Mouse (Mus musculus) embryo, embryonic 11 days (tissue): ENCODE data around the gene Gnl1.
"Not testable (repeated sequence)": the region's sequence is repeated elsewhere in the genome, so short reads cannot be mapped to it uniquely, and the experiment has no call there.

Experiments
- DNase-seq: peaks from one replicate; pipeline ENCODE4 v3.0.0-alpha.2; 2015

The Gnl1 gene

GRCm38 (mm10) chr17:36027663-36028062 lies 48.0 kb downstream of the Gnl1 start:
- DNase-seq = no peak

DNA sequence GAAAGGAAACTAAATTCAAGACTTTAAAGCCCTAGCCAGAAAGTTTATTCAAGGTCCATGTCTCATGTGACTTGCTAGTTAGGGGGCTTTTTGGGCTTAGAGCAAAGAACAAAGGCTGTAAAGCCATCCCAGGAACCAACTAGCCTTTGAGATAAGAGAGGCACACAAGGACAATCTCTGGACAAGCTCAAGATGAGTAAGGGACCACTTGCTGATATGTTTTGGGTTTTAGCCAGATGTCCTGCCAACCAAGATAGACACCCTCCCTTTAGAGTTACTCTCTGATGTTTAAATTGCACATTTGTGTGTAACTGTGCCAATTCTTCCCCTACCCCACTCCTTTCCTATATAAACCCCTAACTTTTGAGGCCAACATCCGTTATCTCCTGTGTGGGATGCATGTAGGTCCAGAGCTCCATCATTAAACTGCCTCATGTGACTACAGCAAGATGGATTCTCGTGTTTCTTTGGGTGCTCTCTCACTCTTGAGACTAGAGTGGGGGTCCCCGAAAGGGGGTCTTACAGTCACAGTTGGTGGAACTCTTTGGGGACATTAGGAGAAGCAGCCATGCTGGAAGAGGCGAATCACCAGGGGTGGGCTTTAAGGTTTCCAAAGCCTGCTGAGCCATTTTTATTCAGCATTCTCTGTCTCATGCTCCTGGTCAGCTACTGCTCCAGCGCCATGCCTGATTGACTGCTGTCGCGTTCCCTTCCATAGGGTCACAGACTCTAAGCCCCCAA lies 49.4 kb downstream of the Gnl1 start:
- no peak for DNase-seq

DNA sequence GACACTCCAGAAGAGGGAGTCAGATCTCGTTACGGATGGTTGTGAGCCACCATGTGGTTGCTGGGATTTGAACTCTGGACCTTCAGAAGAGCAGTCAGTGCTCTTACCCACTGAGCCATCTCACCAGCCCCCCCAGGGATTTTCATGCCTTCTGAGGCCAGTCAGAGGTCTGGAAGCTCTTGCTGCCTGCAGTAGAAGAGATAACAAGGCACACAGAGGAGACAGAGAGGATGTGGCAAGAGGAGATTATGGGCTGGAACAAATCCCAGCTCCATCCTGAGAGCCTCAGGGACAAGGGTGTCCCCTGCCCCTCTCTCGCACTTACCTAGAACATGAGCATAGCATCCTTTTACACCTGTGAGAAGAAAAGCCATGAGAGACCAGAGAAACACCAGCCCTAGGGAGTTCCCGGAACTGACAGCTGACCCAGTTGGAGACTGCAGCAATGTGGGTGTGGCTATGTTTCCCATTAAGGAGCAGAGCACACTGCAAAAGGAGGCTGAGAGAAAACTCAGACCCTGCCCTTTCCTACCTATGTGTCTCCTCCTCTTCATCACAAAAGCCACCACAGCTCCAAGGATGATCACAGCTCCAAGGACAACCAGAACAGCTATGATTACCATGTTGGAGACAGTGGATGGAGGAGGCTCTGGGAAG lies 50.5 kb downstream of the Gnl1 start:
- not testable (repeated sequence) for DNase-seq

DNA sequence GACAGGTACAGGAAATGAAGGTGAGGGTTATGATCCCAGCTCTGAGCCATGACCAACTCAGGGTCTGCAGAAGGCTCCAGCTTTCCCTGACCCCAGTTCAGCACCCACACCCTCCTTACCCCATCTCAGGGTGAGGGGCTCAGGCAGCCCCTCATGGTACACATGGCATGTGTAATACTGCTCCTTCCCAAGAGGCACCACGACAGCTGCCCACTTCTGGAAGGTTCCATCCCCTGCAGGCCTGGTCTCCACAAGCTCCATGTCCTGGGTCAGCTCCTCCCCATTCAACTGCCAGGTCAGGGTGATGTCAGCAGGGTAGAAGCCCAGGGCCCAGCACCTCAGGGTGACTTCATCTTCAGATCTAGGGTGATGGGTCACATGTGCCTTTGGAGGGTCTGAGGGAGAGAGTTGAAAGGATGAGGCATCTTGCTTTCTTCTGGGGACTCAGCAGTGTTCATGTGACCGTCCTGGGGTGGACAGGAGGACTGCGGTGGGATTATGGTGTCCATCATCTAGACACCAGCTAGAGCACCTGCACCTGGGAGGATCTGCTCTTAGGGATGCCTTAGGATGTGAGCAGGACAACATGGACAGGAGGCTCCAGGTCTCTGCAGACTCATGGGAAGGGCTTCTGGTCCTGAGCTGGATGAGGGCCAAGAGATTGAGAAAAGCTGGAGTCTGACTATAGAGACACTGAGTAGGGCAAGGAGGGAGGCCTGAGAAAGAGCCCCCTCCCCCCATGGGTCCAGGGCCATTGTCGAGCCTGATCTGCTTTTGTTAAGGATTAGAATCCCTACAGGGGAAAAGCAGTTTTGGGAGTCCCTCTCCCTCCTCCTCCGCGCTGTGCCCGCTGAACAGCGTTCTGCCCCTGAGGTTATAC lies 51.3 kb downstream of the Gnl1 start:
- not testable (repeated sequence) for DNase-seq

GRCm38 (mm10) chr17:36031583-36032331 lies 52.1 kb downstream of the Gnl1 start:
- DNase-seq = peak; percentile 18

GRCm38 (mm10) chr17:36032351-36032875 lies 52.8 kb downstream of the Gnl1 start, which contains the start of gene H2-T23:
H2-T23 (minus strand) TSS chr17:36032855.
- DNase-seq = peak; percentile 61

DNA sequence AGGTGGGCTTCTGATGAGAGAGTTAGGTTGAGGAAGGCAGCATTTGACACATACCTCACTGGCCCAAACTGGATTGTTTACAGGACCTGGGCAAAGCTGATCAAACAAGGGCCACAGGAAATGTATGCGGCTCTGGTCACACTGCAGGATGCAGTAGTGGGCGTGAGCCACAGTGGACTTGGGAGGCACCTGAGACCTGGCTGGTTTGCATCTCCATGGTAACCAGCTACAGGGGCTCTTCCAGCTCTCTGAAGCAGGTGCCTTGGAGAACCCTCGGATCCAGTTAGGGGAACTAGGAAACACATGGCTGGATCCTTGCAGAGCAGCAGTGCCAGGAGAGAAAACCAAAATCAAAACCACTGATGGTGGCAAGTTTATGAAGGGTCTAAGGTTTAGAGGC lies 54.9 kb downstream of the Gnl1 start:
- DNase-seq = not testable (repeated sequence)

- peak; percentile 42 for DNase-seq
Observed at GRCm38 (mm10) chr17:36035010-36035638, 55.5 kb downstream of the Gnl1 start.

DNA sequence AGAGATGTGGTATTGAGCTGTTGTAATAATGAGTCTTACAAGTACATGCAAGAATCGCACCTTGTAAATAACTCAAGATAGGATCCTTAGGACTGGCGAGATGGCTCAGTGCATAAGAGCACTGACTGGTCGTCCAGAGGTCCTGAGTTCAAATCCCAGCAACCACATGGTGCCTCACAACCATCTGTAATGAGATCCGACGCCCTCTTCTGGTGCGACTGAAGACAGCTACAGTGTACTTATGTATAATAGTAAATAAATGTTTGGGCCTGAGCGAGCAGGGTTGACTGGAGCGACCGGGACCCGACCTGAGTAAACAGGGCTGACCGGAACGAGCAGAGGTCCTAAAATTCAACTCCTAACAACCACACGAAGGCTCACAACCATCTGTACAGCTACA lies 56.5 kb downstream of the Gnl1 start:
- not testable (repeated sequence) for DNase-seq
